Mouse (Mus musculus) liver, adult 2 months (tissue): Measurements from ENCODE around the gene Cx3cl1.

Source experiments
- CTCF ChIP-seq: fragments of 200-500 bp; IDR thresholded peaks from 2 replicates; pipeline ENCODE4 v1.5.1; 2011; ENCODE audit warnings: low read depth, low read length, control low read depth
- POLR2A ChIP-seq: fragments of 200-500 bp; IDR thresholded peaks from 2 replicates; pipeline ENCODE4 v1.6.1; 2011; ENCODE audit warnings: low read length, control low read depth; ENCODE audit not compliant: insufficient read depth; ENCODE audit errors: extremely low read depth

DNA sequence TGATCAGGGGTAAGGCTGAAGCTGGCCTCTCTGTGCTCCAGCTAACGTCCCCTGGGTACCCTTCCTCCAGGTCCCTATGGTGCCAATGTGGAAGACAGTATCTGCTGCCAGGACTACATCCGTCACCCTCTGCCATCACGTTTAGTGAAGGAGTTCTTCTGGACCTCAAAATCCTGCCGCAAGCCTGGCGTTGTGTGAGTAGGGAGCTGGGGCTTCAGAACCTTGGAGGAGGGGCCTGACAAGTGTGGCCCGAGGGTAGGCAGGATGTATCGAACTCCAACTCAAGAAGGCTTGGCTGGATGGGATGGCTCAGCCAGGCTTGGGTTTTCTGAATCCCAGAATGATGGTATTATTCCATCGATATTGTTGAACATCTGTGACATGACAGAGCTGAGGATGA, 25.0 kb upstream of the Cx3cl1 start:
- no peak for TF ChIP-seq CTCF
- no peak for TF ChIP-seq POLR2A
